Mouse (Mus musculus) limb, embryonic 15.5 days (tissue): Measurements from ENCODE around the gene Ttll3. TPM values are rescaled to one million over a fixed set of nuclear protein-coding genes. Genes with fewer than 3 reads are reported as not detected.

Experiments
- ATAC-seq: fragments of 200-750 bp; cut with Nextera tagmentation; 2 replicates; pipeline ENCODE4 v1.8.0; 2017; ENCODE audit warnings: low read depth, moderate TSS enrichment; ENCODE audit not compliant: insufficient number of reproducible peaks, low FRiP score, low TSS enrichment
- H3K27ac ChIP-seq: fragments of 300-500 bp; sonication (generic); 2 replicates; pipeline ENCODE4 v1.5.1; 2015; ENCODE audit warnings: moderate library complexity, mild to moderate bottlenecking, inconsistent platforms
- H3K27me3 ChIP-seq: fragments of 300-500 bp; sonication (generic); 2 replicates; pipeline ENCODE4 v1.6.1; 2015; ENCODE audit warnings: inconsistent platforms
- H3K36me3 ChIP-seq: fragments of 300-500 bp; sonication (generic); 2 replicates; pipeline ENCODE4 v1.6.1; 2015; ENCODE audit warnings: inconsistent platforms
- H3K4me1 ChIP-seq: fragments of 300-500 bp; sonication (generic); 2 replicates; pipeline ENCODE4 v1.6.1; 2015; ENCODE audit warnings: inconsistent platforms
- H3K4me2 ChIP-seq: fragments of 300-500 bp; sonication (generic); 2 replicates; pipeline ENCODE4 v1.6.1; 2015; ENCODE audit warnings: mild to moderate bottlenecking, inconsistent platforms
- H3K4me3 ChIP-seq: fragments of 300-500 bp; sonication (generic); 2 replicates; pipeline ENCODE4 v1.5.1; 2015; ENCODE audit warnings: mild to moderate bottlenecking, inconsistent platforms
- H3K9ac ChIP-seq: fragments of 300-500 bp; sonication (generic); 2 replicates; pipeline ENCODE4 v1.6.1; 2015; ENCODE audit warnings: inconsistent platforms
- H3K9me3 ChIP-seq: fragments of 300-500 bp; sonication (generic); 2 replicates; pipeline ENCODE4 v1.6.1; 2016; ENCODE audit warnings: inconsistent platforms
- WGBS: fragments of 180-500 bp; shearing (Covaris S2); methylation state at CpG from one replicate; pipeline ENCODE4 v1.1.7; 2015; 5-methylcytosine and 5-hydroxymethylcytosine counted together
- polyA plus RNA-seq: library from polyadenylated mRNA; unstranded; fragments of >200 nt; fragmentation: Nextera tagmentation; extraction: Ambion mirVana; gene quantifications from 2 replicates; pipeline ENCODE4 v1.2.1, GENCODE M21; 2015

Ttll3 gene
- polyA plus RNA-seq, 1 experiment from 2014 or later: 4.4 TPM

GRCm38 (mm10) chr6:113362241-113362640, 26.8 kb upstream of the Ttll3 start:
- Histone ChIP-seq H3K9ac (no peak overlapping the region), H3K4me1 (no peaks in the 10 kb centered on the region), H3K27me3 (no peaks in the 10 kb centered on the region), H3K4me3 (no peak overlapping the region), H3K9me3 (no peaks in the 10 kb centered on the region), H3K36me3 (peaks cover 10% of the 10 kb centered on the region), H3K27ac (no peak overlapping the region), H3K4me2 (no peak overlapping the region)
- ATAC-seq: no peak
- whole genome bisulfite sequencing: 95% methylated on average over 1 of the region's 1 CpGs

GRCm38 (mm10) chr6:113364518-113365135, 24.4 kb upstream of the Ttll3 start:
- ATAC-seq: no peak
- Histone ChIP-seq H3K27me3 (no peaks in the 10 kb centered on the region), H3K4me3 (no peak overlapping the region)

GRCm38 (mm10) chr6:113366639-113367038, 22.4 kb upstream of the Ttll3 start:
- Histone ChIP-seq H3K9me3 (no peaks in the 10 kb centered on the region), H3K4me3 (no peak overlapping the region), H3K4me2 (no peak overlapping the region), H3K36me3 (peaks cover 49% of the 10 kb centered on the region), H3K27me3 (no peaks in the 10 kb centered on the region), H3K9ac (no peak overlapping the region), H3K4me1 (no peaks in the 10 kb centered on the region), H3K27ac (no peak overlapping the region)
- 86% methylated on average over 6 of the region's 6 CpGs for WGBS
- ATAC-seq: no peak

More at GRCm38 (mm10) chr6:113364518-113365135, 24.4 kb upstream of the Ttll3 start:
- Histone ChIP-seq H3K4me1 (no peaks in the 10 kb centered on the region), H3K9me3 (no peaks in the 10 kb centered on the region), H3K27ac (no peak overlapping the region), H3K4me2 (no peak overlapping the region), H3K9ac (no peak overlapping the region), H3K36me3 (peaks cover 29% of the 10 kb centered on the region)
- WGBS: 66% methylated on average over 8 of the region's 8 CpGs

GRCm38 (mm10) chr6:113367574-113367973, 21.5 kb upstream of the Ttll3 start:
- H3K4me1 ChIP-seq: no peaks in the 10 kb centered on the region
- H3K27me3 ChIP-seq: no peaks in the 10 kb centered on the region
- ATAC-seq: no peak
- no peaks in the 10 kb centered on the region for H3K9me3 ChIP-seq
- no peak overlapping the region for H3K4me3 ChIP-seq
- H3K27ac ChIP-seq: no peak overlapping the region
- no peak overlapping the region for H3K9ac ChIP-seq
- H3K4me2 ChIP-seq: no peak overlapping the region
- 97% methylated on average over 1 of the region's 1 CpGs for WGBS
- H3K36me3 ChIP-seq: peaks cover 59% of the 10 kb centered on the region

- no peak overlapping the region for H3K9ac ChIP-seq
- H3K4me3 ChIP-seq: no peak overlapping the region
- no peak overlapping the region for H3K27ac ChIP-seq
- no peaks in the 10 kb centered on the region for H3K9me3 ChIP-seq
- no peak overlapping the region for H3K4me2 ChIP-seq
- no peak for ATAC-seq
- WGBS: 77% methylated on average over 7 of the region's 7 CpGs
- no peaks in the 10 kb centered on the region for H3K27me3 ChIP-seq
- H3K4me1 ChIP-seq: no peaks in the 10 kb centered on the region
- peaks cover 63% of the 10 kb centered on the region for H3K36me3 ChIP-seq
These were observed 20.9 kb upstream of the Ttll3 start for GRCm38 (mm10) chr6:113368124-113368523.

- Histone ChIP-seq H3K27ac (no peak overlapping the region), H3K9ac (no peak overlapping the region), H3K4me2 (no peak overlapping the region), H3K9me3 (no peaks in the 10 kb centered on the region), H3K4me3 (no peak overlapping the region), H3K36me3 (peaks cover 68% of the 10 kb centered on the region), H3K27me3 (no peaks in the 10 kb centered on the region), H3K4me1 (no peaks in the 10 kb centered on the region)
- 82% methylated on average over 5 of the region's 5 CpGs for WGBS
- no peak for ATAC-seq
These were observed 20.5 kb upstream of the Ttll3 start for GRCm38 (mm10) chr6:113368577-113368976.

GRCm38 (mm10) chr6:113370194-113370929, 18.7 kb upstream of the Ttll3 start:
- no peak overlapping the region for H3K9ac ChIP-seq
- no peaks in the 10 kb centered on the region for H3K27me3 ChIP-seq
- no peak for ATAC-seq
- H3K4me3 ChIP-seq: no peak overlapping the region
- peaks cover 84% of the 10 kb centered on the region for H3K36me3 ChIP-seq
- H3K9me3 ChIP-seq: no peaks in the 10 kb centered on the region
- H3K4me2 ChIP-seq: no peak overlapping the region
- WGBS: 93% methylated on average over 20 of the region's 20 CpGs
- H3K27ac ChIP-seq: no peak overlapping the region
- H3K4me1 ChIP-seq: no peaks in the 10 kb centered on the region

- no peaks in the 10 kb centered on the region for H3K27me3 ChIP-seq
- H3K4me1 ChIP-seq: peaks cover 5% of the 10 kb centered on the region; the same call in 1 of the 2 replicates
- peaks cover 74% of the 10 kb centered on the region for H3K36me3 ChIP-seq
- no peak overlapping the region for H3K4me3 ChIP-seq
- no peak overlapping the region for H3K27ac ChIP-seq
- WGBS: 93% methylated on average over 4 of the region's 4 CpGs
- no peak overlapping the region for H3K9ac ChIP-seq
- H3K4me2 ChIP-seq: no peak overlapping the region
- ATAC-seq: no peak
- no peaks in the 10 kb centered on the region for H3K9me3 ChIP-seq
These were observed 15.6 kb upstream of the Ttll3 start for GRCm38 (mm10) chr6:113373491-113373890.

- Histone ChIP-seq H3K27me3 (no peaks in the 10 kb centered on the region), H3K4me1 (peaks cover 14% of the 10 kb centered on the region), H3K9me3 (no peaks in the 10 kb centered on the region), H3K9ac (peak overlapping the region; percentile 78), H3K27ac (peak overlapping the region; percentile 95), H3K4me2 (peak overlapping the region; percentile 77), H3K36me3 (peaks cover 56% of the 10 kb centered on the region), H3K4me3 (peak overlapping the region; percentile 100)
- 8% methylated on average over 7 of the region's 7 CpGs for WGBS
- no peak for ATAC-seq
These were observed 11.9 kb upstream of the Ttll3 start for GRCm38 (mm10) chr6:113377172-113377495.

GRCm38 (mm10) chr6:113377496-113378385, 11.3 kb upstream of the Ttll3 start, which contains the start of the genes Tada3 and Arpc4:
Gene Tada3, minus strand, starts transcription at chr6:113377883.
Gene Arpc4, plus strand, starts transcription at chr6:113378115.
- Histone ChIP-seq H3K27me3 (no peaks in the 10 kb centered on the region), H3K4me2 (peak within 1 kb of the TSS; percentile 77), H3K4me1 (peaks cover 14% of the 10 kb centered on the region), H3K4me3 (peak within 1 kb of the TSS; percentile 100), H3K27ac (peak within 1 kb of the TSS; percentile 95), H3K9ac (peak within 1 kb of the TSS; percentile 78), H3K9me3 (no peaks in the 10 kb centered on the region), H3K36me3 (peaks cover 56% of the 10 kb centered on the region)
- peak; percentile 95 for ATAC-seq
- under 1% methylated on average over 60 of the region's 61 CpGs for WGBS

GRCm38 (mm10) chr6:113379246-113379645, 9.8 kb upstream of the Ttll3 start:
- Histone ChIP-seq H3K27me3 (no peaks in the 10 kb centered on the region), H3K27ac (no peak overlapping the region), H3K4me2 (peak overlapping the region; percentile 77), H3K36me3 (peaks cover 58% of the 10 kb centered on the region), H3K9ac (0 out of 2 replicates have a peak overlapping the region, but pooled peaks have one; percentile 78), H3K4me1 (peaks cover 14% of the 10 kb centered on the region), H3K4me3 (peak overlapping the region; percentile 100), H3K9me3 (no peaks in the 10 kb centered on the region)
- WGBS: 81% methylated on average over 6 of the region's 6 CpGs
- ATAC-seq: no peak
